Mouse (Mus musculus) adrenal gland, postnatal 25 days (tissue): ENCODE data around the gene Ntrk3. TPM values are rescaled to one million over a fixed set of nuclear protein-coding genes. Genes with fewer than 3 reads are reported as not detected.

ENCODE experiments used
- DNase-seq: peaks from one replicate; pipeline ENCODE4 v3.0.0; 2021; ENCODE audit warnings: mixed read lengths
- long read RNA-seq: library from polyadenylated mRNA; stranded (forward); transcript quantifications from one replicate; pipeline ENCODE4 v2.0.0, GENCODE M21; 2021
- total RNA-seq: library from RNA; stranded (reverse); gene quantifications from 2 replicates; pipeline ENCODE4 v1.2.3, GENCODE M21; 2021

Ntrk3 gene
- 17.4 and 24.3 TPM in 2 replicates for total RNA-seq
- long read RNA-seq, partial matches to known transcripts, result 7 of 12 reads
- long read RNA-seq, other reads (novel, unspliced or antisense), result 4 of 12 reads

GRCm38 (mm10) chr7:78737614-78738210 lies at the start of gene Ntrk3:
Ntrk3 (minus strand) TSS chr7:78738012.
- no peak for DNase-seq

DNA sequence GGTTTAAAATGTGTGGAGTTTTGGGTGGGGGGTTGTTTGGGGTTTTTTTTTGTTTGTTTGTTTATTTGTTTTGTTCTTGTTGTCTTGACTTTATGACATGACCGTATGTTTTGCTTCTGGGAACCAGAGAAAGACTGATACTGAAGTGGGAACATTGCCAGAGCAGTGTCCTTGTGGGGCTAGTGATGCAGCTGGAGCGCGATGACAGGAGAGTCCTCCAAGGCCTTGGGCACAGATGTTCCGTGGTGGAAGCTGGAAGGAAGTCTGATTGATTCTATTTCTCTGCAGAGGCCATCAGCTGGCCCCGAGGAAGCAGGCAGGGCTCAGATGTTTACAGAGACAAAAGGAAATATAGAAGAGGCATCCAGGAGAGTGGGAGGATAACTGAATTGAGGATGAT lies 48.1 kb upstream of the Ntrk3 start:
- DNase-seq, result peak; percentile 62

DNA sequence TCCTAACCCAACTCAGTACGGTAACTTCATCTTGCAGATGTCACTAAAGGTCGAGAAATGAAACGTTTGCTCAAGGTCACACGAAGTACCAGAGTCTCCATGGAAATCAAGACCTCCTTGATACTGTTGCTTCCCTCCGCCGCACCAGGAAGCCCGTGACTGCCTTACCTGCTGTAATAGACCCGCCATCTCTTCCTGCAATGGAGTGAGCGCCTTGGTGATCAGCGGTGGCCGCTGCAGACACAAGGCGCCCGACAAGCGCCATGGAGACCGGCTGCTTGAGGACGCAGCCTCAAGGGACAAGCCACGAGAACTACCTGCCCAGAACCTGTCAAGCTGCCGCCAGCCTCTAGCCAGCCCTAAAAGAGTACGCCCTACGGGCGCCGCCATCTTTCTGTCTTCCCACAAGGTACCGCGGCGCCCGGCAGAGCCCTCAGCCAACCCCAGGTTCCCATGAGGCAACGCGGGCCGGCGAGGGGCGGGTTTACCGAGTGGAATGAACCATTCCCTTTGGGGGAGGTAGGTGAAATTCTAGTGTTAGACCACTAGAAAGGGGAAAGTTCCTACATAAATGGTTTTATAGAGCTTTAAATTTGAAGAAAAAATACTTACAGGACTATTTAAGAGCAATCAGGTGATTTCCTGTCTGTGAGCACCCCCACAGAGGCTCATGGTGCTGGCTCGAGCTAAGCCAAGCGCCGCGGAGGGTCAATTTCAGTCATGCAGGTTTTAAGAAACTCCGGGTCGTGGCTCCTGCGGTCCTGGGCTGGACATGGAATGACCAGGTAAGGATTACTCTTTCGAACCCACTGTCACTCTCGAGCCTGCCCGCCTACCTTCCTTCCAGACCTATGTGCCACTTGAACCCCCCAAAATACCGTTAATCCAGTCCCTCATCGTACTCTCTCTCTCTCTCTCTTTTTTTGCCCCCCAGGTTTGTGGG lies 45.1 kb upstream of the Ntrk3 start, which contains the start of the genes Mrps11 and Mrpl46:
Mrps11 (plus strand) TSS at position 481 of the 943 bp plus-strand sequence.
Mrpl46 (minus strand) TSS at position 893 of the 943 bp plus-strand sequence.
- peak; percentile 89 for DNase-seq

DNA sequence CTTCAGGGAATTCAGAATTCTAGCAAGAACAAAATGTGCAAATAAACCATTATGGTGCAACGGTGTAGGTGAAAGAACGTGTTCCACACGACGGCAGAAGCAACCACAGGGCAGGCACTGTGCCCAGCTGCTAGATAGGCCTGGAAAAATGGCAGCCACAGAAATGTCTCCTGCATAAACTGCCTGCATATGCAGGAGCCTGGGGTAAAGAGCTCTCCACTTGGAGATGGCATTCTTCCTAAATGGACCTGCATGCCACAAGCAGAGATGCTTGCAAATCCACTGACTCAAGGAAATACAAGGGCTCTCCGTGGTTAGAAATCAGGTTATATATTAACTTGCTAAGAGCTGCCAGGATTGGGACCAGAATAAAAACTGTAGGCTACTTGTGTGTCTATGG lies 40.9 kb upstream of the Ntrk3 start:
- no peak for DNase-seq

DNA sequence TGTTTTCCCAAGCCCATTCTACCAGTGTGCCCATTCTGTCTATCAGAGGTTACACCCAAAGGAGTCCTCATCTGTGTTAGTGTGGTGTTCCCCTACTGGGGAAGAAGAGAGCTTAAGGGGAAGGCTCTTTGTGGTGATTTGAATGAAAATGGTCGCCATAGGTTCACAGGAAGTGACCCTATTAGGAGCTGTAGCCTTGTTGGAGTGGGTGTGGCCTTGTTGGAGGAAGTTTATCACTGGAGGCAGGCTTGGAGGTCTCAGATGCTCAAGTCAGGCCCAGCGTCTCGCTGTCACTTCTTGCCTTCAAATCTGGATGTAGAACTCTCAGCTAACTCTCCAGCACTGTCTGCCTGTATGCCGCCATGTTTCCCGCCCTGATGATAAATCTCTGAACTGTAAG lies 33.1 kb upstream of the Ntrk3 start:
- no peak for DNase-seq

DNA sequence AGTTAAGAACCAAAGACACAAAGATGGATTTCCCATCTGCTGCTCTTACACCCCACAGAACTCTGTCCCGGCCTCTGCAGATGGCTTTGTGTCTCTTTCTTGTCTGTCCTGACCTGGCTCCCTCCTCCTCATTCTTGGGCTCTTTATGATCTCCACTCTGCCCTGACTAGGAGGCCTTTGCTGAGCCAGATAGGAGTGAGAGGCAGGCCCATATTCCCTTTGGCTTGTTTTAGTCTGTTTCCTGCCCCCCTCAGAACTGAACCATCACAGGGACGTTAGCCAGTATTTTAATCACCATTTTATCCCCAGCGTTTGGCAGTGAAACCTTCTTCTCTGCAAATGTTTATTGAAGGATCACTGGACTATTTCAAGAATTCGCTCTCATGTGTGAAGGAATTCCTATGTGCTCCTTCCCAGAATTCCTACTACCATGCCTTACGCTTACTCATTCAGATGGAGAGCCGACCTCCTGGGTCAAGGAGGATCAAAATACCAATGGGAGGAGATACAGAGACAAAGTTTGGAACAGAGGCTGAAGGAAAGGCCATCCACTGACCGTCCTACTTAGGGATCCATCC lies 31.4 kb upstream of the Ntrk3 start:
- no peak for DNase-seq

DNA sequence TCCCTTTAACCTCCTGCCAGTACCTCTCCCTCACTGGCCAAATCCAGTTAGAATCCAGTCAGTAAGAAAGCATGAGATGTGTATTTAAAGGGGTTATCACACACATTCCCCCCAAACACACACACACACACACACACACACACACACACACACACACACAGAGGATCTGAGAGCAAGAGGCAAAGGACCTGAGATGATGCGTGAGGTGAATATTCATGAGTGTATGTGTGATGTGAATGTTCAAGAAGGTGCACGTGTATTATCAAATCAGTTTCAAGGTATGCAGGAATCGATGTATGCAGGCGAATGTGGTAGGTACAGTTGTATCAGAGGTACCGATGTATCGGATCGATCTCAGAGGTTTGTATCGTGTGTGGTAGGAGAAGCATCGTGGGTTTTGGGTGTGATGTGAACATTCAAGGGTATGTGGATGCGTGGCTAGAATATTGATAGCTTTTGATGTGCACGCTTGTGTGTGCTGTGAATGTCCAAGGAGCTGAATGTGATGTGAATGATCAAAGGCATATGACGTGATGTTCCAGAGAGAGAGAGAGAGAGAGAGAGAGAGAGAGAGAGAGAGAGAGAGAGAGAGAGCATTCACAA lies 30.2 kb upstream of the Ntrk3 start:
- no peak for DNase-seq

DNA sequence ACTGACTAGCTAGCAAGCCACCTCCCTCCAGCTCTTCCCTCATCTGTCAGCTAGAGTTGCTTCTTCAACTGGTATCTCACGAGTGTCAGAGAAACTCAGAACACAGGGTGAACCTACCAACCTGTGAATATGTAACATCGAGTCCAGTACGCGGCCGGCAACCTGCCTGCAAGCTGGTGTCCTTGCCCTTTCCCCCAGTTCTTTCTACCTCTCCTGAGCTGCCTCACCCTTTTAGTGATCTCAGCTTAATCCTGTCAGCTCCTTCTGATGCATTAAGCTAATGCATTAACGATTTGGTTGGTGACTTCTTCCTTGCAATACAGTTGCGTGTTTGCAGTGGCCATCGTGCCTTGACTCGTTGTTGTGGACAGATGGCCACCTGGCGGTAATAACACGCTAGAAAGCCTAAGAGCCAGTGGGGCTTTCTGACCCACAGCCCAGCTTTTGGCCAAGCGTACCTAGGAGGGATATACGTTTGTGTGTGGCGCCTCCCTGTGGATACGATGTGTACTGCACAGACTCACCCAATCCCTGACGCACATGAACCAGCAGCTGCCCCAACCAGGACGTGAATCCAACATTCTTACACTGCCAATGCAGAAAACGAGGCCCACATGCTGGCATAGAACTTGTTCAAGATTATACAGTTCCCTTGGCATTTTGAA lies 28.3 kb upstream of the Ntrk3 start:
- DNase-seq, result peak; percentile 80

DNA sequence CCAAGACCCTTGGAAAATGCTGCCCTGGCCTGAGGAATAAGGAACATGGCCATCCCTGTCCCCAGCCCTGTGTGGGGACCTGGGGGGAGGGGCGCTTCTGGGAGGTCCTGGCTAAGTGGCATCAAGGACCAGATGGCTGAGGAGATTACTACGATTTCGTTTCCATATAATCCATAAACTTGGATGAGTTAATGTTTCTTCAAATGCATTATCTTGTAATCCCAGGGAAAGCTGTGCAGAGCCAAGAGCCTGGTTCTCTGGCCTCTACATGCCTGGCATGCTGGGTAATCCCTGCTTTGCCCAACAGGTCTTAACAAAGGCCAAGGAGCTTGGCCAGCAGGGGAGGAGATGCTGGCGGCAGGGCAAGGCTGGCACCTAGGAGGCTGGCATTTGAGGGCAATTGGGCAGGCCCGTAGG lies 27.4 kb upstream of the Ntrk3 start:
- DNase-seq, result peak; percentile 9

DNA sequence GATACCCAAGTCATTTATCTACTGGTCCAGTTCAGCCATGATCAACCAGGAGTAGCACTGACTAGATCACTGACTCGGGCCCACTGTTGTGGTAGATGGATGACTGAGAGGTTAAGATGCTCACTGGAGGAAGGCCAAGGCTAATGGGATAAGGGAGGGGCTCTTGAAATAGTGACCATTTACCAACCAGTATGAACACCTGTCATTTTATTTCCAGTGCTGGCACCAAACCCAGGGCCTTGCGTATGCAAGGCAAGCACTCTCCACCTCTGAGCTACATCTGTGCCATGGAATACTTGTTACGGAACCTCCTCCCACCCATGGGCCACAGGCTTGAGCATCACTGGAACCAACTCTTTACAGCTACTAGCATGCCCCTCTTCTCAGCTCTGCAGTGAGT lies 26.0 kb upstream of the Ntrk3 start:
- no peak for DNase-seq

DNA sequence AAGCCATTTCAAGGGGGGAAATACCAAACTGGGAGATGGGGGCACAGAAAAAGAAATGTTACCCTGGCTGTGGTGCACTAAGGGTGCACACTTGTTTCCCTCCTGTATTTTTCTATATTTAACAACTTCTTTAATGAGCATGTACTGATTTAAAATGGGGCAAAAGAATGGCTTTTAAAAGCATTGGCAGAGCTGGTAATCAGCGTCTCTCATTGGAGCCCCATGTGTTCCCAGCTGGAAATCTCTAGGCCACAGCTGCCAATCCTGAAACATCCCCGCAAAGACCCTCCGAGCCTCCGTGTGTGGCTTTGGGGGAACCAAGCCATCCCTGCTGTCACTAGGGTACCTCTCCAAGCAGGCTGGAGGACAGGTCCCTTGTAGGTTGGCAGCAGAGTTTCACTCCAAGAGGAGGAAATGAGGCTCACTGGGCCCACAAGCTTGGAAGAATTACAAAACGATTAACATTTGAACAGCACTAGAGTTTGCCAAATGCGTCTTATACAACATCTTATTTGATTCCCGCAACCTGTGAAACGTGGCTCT lies 16.7 kb upstream of the Ntrk3 start:
- DNase-seq, result no peak

DNA sequence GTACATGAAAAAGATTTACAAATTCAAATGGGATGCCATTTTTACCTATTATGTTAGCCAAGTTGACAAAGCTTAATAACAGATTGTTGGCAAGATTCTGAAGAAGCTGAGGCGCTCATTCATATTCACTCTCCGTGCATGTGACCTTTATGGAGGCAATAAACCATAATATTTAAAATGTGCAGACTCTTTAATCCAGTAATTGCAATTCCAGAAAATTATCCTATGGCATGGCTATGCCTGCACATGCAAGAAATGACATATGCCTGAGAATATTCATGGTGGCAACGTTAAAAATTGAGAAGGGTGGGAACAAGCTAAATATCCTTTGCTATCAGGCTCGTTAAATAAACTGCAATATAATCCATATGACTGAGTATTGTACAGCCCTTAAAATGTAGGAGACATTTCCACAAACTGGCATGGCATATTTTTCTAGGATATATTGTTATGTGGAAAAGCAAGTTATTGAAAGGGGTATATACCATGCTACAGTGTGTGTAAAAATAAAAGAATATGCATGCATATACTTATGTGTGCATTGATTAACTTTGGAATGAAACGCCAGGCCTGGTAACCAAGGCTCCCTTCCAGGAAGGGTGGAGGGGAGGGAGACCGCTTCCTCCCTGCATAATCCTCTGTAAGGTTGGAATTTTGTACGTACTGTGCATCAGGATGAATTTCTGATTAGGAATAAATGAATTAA lies 16.1 kb upstream of the Ntrk3 start:
- no peak for DNase-seq

DNA sequence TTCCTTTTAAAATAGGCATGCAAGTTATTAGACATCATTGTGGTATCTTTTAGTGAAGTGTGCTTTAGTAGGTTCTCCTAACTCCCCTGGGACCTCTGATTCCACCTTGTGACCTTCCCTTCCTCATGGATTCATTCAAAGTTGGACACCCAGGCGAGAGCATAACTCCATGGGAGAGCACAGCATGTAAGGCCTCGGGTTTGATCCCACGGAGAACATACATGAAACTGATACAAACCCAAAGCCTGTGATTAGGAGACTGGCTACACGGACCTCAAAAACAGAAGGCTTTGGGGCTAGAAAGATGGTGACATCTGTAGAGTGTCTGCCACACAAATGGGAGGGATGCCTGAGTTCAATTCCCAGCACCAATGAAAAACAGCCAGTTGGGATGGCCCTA lies 15.1 kb upstream of the Ntrk3 start:
- no peak for DNase-seq

DNA sequence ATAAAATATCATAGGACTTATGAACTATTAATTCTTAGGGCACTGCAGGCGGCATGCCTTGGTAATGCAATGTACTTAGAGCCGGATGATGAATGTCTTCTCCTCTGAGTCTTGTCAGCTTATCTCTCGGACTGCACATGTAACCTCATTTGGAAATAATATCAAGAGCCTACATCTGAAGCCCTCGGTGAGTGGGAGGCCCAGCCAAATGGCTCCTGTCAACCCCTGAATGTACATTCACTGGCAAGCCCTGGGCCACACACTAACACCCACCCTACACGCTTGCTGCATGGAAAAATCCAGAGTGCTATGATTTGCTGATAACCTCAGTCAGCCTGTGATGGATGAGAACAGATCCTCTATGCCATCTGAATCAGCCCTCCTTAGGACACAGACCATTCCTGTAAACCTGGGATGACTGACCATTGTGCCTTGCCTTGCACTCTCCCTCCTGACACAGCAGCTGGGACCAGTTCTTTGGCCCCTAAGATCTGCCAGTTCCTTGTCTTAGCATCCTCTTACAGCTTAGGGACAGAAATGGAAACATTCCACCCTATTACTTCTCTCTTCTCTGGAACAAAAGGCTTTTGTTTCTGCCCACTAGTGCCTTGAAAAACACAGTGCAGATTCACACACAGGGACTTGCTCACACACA lies 6.0 kb upstream of the Ntrk3 start:
- no peak for DNase-seq

- no peak for DNase-seq
These were observed 1.7 kb upstream of the Ntrk3 start for GRCm38 (mm10) chr7:78739351-78740000.

DNA sequence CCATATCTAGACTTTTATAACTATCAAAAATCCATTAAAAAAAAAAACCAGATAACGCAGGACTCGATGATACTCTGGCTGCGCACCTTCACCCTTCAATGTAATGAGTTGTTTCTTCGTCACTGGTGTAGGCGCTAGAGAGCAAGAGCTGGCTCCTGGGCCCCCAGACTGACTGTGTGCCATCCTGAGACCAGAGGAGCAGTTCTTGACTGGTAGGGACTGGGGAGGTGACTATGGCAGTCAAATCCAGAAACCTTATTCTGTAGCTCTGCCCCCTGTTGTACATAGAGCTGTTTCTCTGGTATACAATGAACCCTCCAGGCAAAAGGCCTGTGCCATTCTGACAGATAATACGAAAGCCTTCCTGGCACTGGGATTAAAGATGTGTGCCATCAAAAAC lies 616 bp downstream of the Ntrk3 start:
- no peak for DNase-seq

DNA sequence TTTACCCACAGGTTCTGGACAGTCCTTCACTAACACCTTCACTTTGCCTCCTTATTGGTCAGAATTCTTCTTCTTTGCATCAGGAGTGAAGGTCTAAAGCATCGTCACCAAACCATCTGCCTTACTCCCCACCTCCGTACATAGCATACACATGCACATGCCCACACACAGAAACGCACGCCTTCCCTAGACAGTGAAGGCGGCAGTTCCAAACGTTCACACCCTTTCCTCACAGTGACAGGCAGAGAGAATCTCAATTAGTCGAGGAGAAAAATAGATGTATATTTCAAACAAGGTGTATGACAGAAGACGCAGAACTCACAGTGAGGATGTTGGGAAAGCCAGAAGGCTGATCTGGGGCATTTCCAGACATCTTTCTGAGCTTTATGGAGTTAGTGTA lies 6.4 kb downstream of the Ntrk3 start:
- DNase-seq, result no peak

DNA sequence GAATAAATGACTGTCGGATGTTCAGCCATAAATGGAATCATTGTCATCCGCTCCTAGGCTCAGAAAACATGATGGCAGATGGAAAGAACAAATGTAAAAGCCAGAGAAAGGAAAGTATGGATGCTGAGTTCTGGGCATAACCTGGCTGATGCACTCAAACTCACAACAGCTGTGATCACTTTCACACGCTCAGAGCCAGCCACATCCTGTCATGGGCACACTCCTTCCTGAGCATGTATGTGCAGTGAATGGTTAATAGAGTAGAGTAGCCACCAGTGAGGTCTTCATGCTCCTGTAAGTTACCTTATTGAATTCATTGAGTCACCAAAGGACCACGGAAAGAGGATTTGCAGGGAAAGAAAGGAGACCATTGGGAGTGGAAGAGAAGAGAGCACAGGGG lies 13.2 kb downstream of the Ntrk3 start:
- DNase-seq, result no peak

- DNase-seq, result no peak
These were observed 15.8 kb downstream of the Ntrk3 start for GRCm38 (mm10) chr7:78722051-78722450.
